ENCODE assay signal across 16 mouse cellular contexts in the genomic region with DNA sequence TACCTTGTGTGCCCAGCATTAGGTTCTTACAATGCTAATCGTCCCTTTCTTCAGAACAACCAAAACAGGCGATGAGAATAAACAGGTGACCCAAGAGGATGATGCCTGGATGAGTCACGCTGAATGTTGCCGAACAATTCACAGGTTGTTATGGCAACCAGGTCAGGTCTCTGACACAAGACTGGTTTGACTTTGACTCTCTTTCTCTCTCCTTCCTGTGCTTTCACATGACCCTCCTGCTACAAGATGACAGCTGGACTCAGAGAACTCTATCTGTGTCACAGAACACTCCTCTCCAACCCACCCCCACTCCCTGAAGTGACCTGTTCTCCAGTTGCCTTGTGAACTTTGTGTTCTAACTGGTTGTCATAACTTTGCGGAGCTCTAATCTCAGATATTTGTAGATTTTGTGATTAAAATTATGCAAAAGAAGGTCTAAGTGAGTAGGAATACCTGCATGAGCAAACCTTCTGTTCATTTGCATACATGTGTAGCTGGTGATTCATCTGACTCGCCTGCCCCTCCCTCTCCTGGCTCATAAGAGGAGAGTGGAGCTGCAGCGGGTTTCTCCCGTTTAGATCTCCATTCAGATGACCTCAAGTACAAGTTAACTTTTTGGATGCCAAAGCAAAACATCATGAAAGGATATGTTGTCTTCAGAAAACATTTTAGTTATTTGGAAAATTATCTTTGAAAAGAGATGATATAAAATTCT.
DNase-seq lines count a peak whose midpoint lies in the region; ATAC-seq and TF ChIP-seq lines count a peak whose summit lies in the region.
"Had no signal": no experiment of that assay in that cellular context is flagged by ENCODE, and none has a peak within 500 bp of the region (broad histone marks: within the 10 kb centered on the region; RNA-seq: fewer than 3 reads in every experiment).

No protein-coding gene starts in this region.

- no peak overlapping the region for H3K4me3 ChIP-seq in hindbrain, postnatal 0 days (ENCODE audit: low read length)
- H3K4me3 ChIP-seq in hindbrain, embryonic 10.5 days: no peak overlapping the region
- no peak overlapping the region for H3K4me3 ChIP-seq in gastrocnemius, adult 2 months
- H3K4me3 ChIP-seq: embryonic facial prominence, embryonic 13.5 days; hindbrain, embryonic 15.5 days; limb, embryonic 12.5 days had no signal

- WGBS in hindbrain, postnatal 0 days: 72% methylated on average over 8 of the region's 8 CpGs
- 81% methylated on average over 8 of the region's 8 CpGs for WGBS in hindbrain, embryonic 10.5 days

- intact Hi-C loops in left cerebral cortex, postnatal 14 days (cut with DNase I): no loop called here
- intact Hi-C loops in gastrocnemius, adult 2 months (cut with DNase I): no loop called here

- peak; percentile 43 for ATAC-seq in hindbrain, postnatal 0 days

- no peak overlapping the region for H3K27ac ChIP-seq in hindbrain, postnatal 0 days
- H3K27ac ChIP-seq in hindbrain, embryonic 10.5 days: no peak overlapping the region
- H3K27ac ChIP-seq in gastrocnemius, adult 2 months: no peak overlapping the region
- H3K27ac ChIP-seq: embryonic facial prominence, embryonic 13.5 days; hindbrain, embryonic 15.5 days; limb, embryonic 12.5 days had no signal

- H3K36me3 ChIP-seq in hindbrain, postnatal 0 days (ENCODE audit: insufficient read depth, low read length): no peaks in the 10 kb centered on the region
- H3K36me3 ChIP-seq in hindbrain, embryonic 10.5 days: no peaks in the 10 kb centered on the region
- H3K36me3 ChIP-seq: embryonic facial prominence, embryonic 13.5 days; hindbrain, embryonic 15.5 days; limb, embryonic 12.5 days had no signal

- H3K27me3 ChIP-seq in hindbrain, postnatal 0 days (ENCODE audit: insufficient read depth, low read length): no peaks in the 10 kb centered on the region
- no peaks in the 10 kb centered on the region for H3K27me3 ChIP-seq in hindbrain, embryonic 10.5 days (ENCODE audit: insufficient read depth, poor library complexity, severe bottlenecking)
- H3K27me3 ChIP-seq: embryonic facial prominence, embryonic 13.5 days; hindbrain, embryonic 15.5 days; limb, embryonic 12.5 days had no signal

- H3K9me3 ChIP-seq in hindbrain, postnatal 0 days (ENCODE audit: low read length): no peaks in the 10 kb centered on the region
- H3K9me3 ChIP-seq in hindbrain, embryonic 10.5 days: no peaks in the 10 kb centered on the region
- H3K9me3 ChIP-seq: embryonic facial prominence, embryonic 13.5 days; hindbrain, embryonic 15.5 days; limb, embryonic 12.5 days had no signal

- no peak for TF ChIP-seq CTCF in hindbrain, postnatal 0 days (IDR thresholded peaks at IDR 0.05; ENCODE audit: low read depth)
- no peak for TF ChIP-seq CTCF in gastrocnemius, adult 2 months (IDR thresholded peaks at IDR 0.05)

- no peak overlapping the region for H3K9ac ChIP-seq in hindbrain, postnatal 0 days (replicated peaks; ENCODE audit: low read length)
- H3K9ac ChIP-seq: embryonic facial prominence, embryonic 13.5 days; hindbrain, embryonic 15.5 days; limb, embryonic 12.5 days; lung, embryonic 14.5 days had no signal

- no peaks in the 10 kb centered on the region for H3K4me1 ChIP-seq in hindbrain, postnatal 0 days (ENCODE audit: insufficient read depth, low read length)
- no peaks in the 10 kb centered on the region for H3K4me1 ChIP-seq in hindbrain, embryonic 10.5 days (replicated peaks)
- H3K4me1 ChIP-seq: embryonic facial prominence, embryonic 13.5 days; hindbrain, embryonic 15.5 days; limb, embryonic 12.5 days had no signal

- DNase-seq in hindbrain, postnatal 0 days (ENCODE audit: low spot score): peak; percentile 21
- DNase-seq in hindbrain, embryonic 10.5 days (ENCODE audit: low spot score): no peak
- peak; percentile 14 for DNase-seq in 3T3-L1 (ENCODE audit: low read depth, low spot score)
- peak; percentile 14 for DNase-seq in T-cell, adult 2 months (ENCODE audit: low spot score)
- peak; percentile 13 for DNase-seq in mesoderm, embryonic 11.5 days (ENCODE audit: low read depth, low spot score)
- DNase-seq in adrenal gland, postnatal 14 days: no peak
- DNase-seq in left cerebral cortex, postnatal 14 days (ENCODE audit: low spot score in 2 of 2): no peak
- no peak for DNase-seq in gastrocnemius, adult 2 months
- DNase-seq: adrenal gland, postnatal 10 days; heart, postnatal 10 days; kidney, postnatal 36 days; lung, embryonic 14.5 days; right cerebral cortex, postnatal 4 days had no signal

- no peak overlapping the region for H3K4me2 ChIP-seq in hindbrain, postnatal 0 days (ENCODE audit: low read depth, low read length)
- H3K4me2 ChIP-seq: embryonic facial prominence, embryonic 13.5 days; hindbrain, embryonic 15.5 days; limb, embryonic 12.5 days; lung, embryonic 14.5 days had no signal

Comparison
In these comparisons a context has a peak if more than half of its experiments do, and no peak if none do; other contexts are left out.
1. DNase-seq: peak in hindbrain, postnatal 0 days (single experiment), 3T3-L1 (single experiment), T-cell, adult 2 months (single experiment) and mesoderm, embryonic 11.5 days (single experiment); none in hindbrain, embryonic 10.5 days (single experiment), adrenal gland, postnatal 14 days (single experiment), left cerebral cortex, postnatal 14 days (0 of 2) and gastrocnemius, adult 2 months (single experiment).